Mouse (Mus musculus) G1E (cell line): ENCODE measurements at regions not wholly inside any gene's neighbourhood (a gene's known extent, or its start where the extent isn't known, plus 50 kb on each side); places are given as distances from the start of the nearest gene placed in this dataset.

Experiments
- CTCF ChIP-seq: IDR thresholded peaks from 2 replicates; pipeline ENCODE4 v1.5.1; 2012; ENCODE audit warnings: low read depth, low read length, inconsistent platforms, mixed read lengths
- GATA1 ChIP-seq: IDR thresholded peaks from 2 replicates; pipeline ENCODE4 v1.6.1; 2012; ENCODE audit warnings: borderline replicate concordance, low read length, inconsistent platforms, mixed read lengths
- GATA2 ChIP-seq: IDR thresholded peaks from 2 replicates; pipeline ENCODE4 v1.6.1; 2012; ENCODE audit warnings: low read depth, low read length, inconsistent platforms, borderline replicate concordance
- POLR2AphosphoS5 ChIP-seq: IDR thresholded peaks from 2 replicates; pipeline ENCODE4 v1.6.1; 2012; ENCODE audit warnings: low read depth, low read length, inconsistent platforms; ENCODE audit not compliant: insufficient replicate concordance
- TAL1 ChIP-seq: conservative IDR thresholded peaks from 2 replicates; pipeline ENCODE4 v1.6.1; 2012; ENCODE audit warnings: low read depth, low read length, inconsistent platforms, mixed read lengths

DNA sequence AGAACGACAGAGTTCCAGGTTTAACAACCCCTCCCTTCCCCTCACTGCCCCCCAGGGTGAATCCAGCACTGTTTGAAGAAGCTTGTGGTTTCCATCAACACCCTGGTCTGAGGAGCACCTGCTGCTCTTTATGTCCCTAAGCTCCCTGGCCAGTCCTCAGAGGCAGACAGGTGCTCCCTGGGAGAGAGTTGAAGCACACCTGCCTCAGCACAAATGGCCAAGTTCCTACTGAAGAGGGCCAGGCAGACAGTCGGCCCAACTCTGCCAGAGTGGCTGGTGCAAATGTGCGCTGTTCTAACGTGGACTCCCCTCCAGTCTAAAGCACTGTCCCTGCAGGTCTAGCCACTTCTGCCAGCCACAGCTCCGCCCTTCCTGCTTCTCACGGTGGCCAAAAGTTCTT is 166.0 kb downstream of the Rybp start:
- TF ChIP-seq TAL1 (no peak), GATA2 (no peak), POLR2AphosphoS5 (no peak), CTCF (no peak), GATA1 (no peak)
